Comparison of ENCODE assay signal across 9 mouse cellular contexts in genomic region chr11:20571702-20572413, GRCm38 (mm10). TPM values are rescaled to one million over a fixed set of nuclear protein-coding genes. Genes with fewer than 3 reads are reported as not detected.
DNase-seq lines count a peak whose midpoint lies in the region; ATAC-seq and TF ChIP-seq lines count a peak whose summit lies in the region.
"Had no signal": no experiment of that assay in that cellular context is flagged by ENCODE, and none has a peak within 500 bp of the region (broad histone marks: within the 10 kb centered on the region; RNA-seq: fewer than 3 reads in every experiment).

No protein-coding gene starts in this region.

- peak; percentile 58; the same call in 1 of the 2 replicates for ATAC-seq in lung, embryonic 14.5 days (ENCODE audit: insufficient read depth)
- ATAC-seq in hindbrain, embryonic 16.5 days: peak; percentile 62

- no peak overlapping the region for H3K9ac ChIP-seq in lung, embryonic 14.5 days
- no peak overlapping the region for H3K9ac ChIP-seq in hindbrain, embryonic 16.5 days (ENCODE audit: low read depth, low read length)
- H3K9ac ChIP-seq: liver, embryonic 15.5 days had no signal

- H3K27me3 ChIP-seq in lung, embryonic 14.5 days (ENCODE audit: insufficient read depth, low read length): no peaks in the 10 kb centered on the region
- no peaks in the 10 kb centered on the region for H3K27me3 ChIP-seq in hindbrain, embryonic 16.5 days (replicated peaks; ENCODE audit: control insufficient read depth, insufficient read depth, low read length)
- H3K27me3 ChIP-seq in midbrain, embryonic 10.5 days (ENCODE audit: low read depth, poor library complexity, severe bottlenecking): no peaks in the 10 kb centered on the region
- H3K27me3 ChIP-seq: liver, embryonic 15.5 days had no signal

- H3K27ac ChIP-seq in lung, embryonic 14.5 days (ENCODE audit: low read depth): no peak overlapping the region
- no peak overlapping the region for H3K27ac ChIP-seq in hindbrain, embryonic 16.5 days (ENCODE audit: low read depth, low read length)
- no peak overlapping the region for H3K27ac ChIP-seq in midbrain, embryonic 10.5 days (replicated peaks)
- H3K27ac ChIP-seq: liver, embryonic 15.5 days had no signal

- no peaks in the 10 kb centered on the region for H3K9me3 ChIP-seq in lung, embryonic 14.5 days (ENCODE audit: low read depth, low read length)
- no peaks in the 10 kb centered on the region for H3K9me3 ChIP-seq in hindbrain, embryonic 16.5 days (ENCODE audit: control insufficient read depth, low read length)
- 0 out of 2 replicates have a peak, but pooled peaks cover 3% of the 10 kb centered on the region for H3K9me3 ChIP-seq in midbrain, embryonic 10.5 days (replicated peaks)
- H3K9me3 ChIP-seq: liver, embryonic 15.5 days had no signal

- no peak overlapping the region for H3K4me3 ChIP-seq in lung, embryonic 14.5 days (ENCODE audit: low read depth, low read length)
- no peak overlapping the region for H3K4me3 ChIP-seq in hindbrain, embryonic 16.5 days (ENCODE audit: low read length)
- H3K4me3 ChIP-seq in midbrain, embryonic 10.5 days: no peak overlapping the region
- H3K4me3 ChIP-seq: liver, embryonic 15.5 days had no signal

- H3K4me1 ChIP-seq in lung, embryonic 14.5 days (ENCODE audit: insufficient read depth): peaks cover 12% of the 10 kb centered on the region
- no peaks in the 10 kb centered on the region for H3K4me1 ChIP-seq in hindbrain, embryonic 16.5 days (ENCODE audit: control insufficient read depth, insufficient read depth, low read depth, low read length)
- H3K4me1 ChIP-seq in midbrain, embryonic 10.5 days: peaks cover 12% of the 10 kb centered on the region
- H3K4me1 ChIP-seq: liver, embryonic 15.5 days had no signal

- H3K36me3 ChIP-seq in lung, embryonic 14.5 days (ENCODE audit: insufficient read depth): no peaks in the 10 kb centered on the region
- no peaks in the 10 kb centered on the region for H3K36me3 ChIP-seq in hindbrain, embryonic 16.5 days (ENCODE audit: control insufficient read depth, insufficient read depth, low read length)
- peaks cover 5% of the 10 kb centered on the region; the same call in 1 of the 2 replicates for H3K36me3 ChIP-seq in midbrain, embryonic 10.5 days
- H3K36me3 ChIP-seq: liver, embryonic 15.5 days had no signal

- H3K4me2 ChIP-seq in lung, embryonic 14.5 days: no peak overlapping the region
- H3K4me2 ChIP-seq in hindbrain, embryonic 16.5 days (ENCODE audit: low read length): no peak overlapping the region
- H3K4me2 ChIP-seq: liver, embryonic 15.5 days had no signal

- DNase-seq in adrenal gland, adult (ENCODE audit: inconsistent age in 2 of 2, low spot score in 1 of 2): peak; percentile 43 to 71
- no peak for DNase-seq in adrenal gland, postnatal 4 days (ENCODE audit: low spot score in 2 of 2)
- DNase-seq in lung, embryonic 14.5 days: peak; percentile 62
- DNase-seq in lung, postnatal 36 days: no peak
- peak; percentile 79 for DNase-seq in right cerebral cortex, adult 18-20 months
- DNase-seq in midbrain, embryonic 10.5 days (ENCODE audit: low spot score): no peak
- DNase-seq in embryo, embryonic 10.5 days (ENCODE audit: low spot score): no peak

- 60% methylated on average over 5 of the region's 5 CpGs for WGBS in lung, embryonic 14.5 days
- WGBS in hindbrain, embryonic 16.5 days: 56% methylated on average over 5 of the region's 5 CpGs
- 87% methylated on average over 5 of the region's 5 CpGs for WGBS in midbrain, embryonic 10.5 days

- no peak for TF ChIP-seq CTCF in lung, embryonic 14.5 days (IDR thresholded peaks at IDR 0.05; ENCODE audit: low read depth)

RNA-seq across cellular contexts. Expression of gene Sertad2, which starts 28.8 kb away (rescaled TPM):
- 10 to 100 TPM; 18.3 to 22.0 TPM for total RNA-seq in adrenal gland, postnatal 4 days (2021)
- polyA plus RNA-seq in lung, embryonic 14.5 days (2014; fragmentation: Nextera tagmentation; extraction: Ambion mirVana): 44.0 and 45.8 TPM in 2 replicates
- polyA plus RNA-seq in hindbrain, embryonic 16.5 days (2015; fragmentation: Nextera tagmentation; extraction: Ambion mirVana): 27.6 and 29.1 TPM in 2 replicates
- polyA plus RNA-seq in midbrain, embryonic 10.5 days (2016; fragmentation: Nextera tagmentation; extraction: Ambion mirVana): 30.3 and 36.7 TPM in 2 replicates

Comparison
In these comparisons a context has a peak if more than half of its experiments do, and no peak if none do; other contexts are left out.
1. DNase-seq: peak in adrenal gland, adult (2 of 2), lung, embryonic 14.5 days (single experiment) and right cerebral cortex, adult 18-20 months (single experiment); none in adrenal gland, postnatal 4 days (0 of 2), lung, postnatal 36 days (single experiment), midbrain, embryonic 10.5 days (single experiment) and embryo, embryonic 10.5 days (single experiment).